Mouse (Mus musculus): ENCODE data around the gene Ephb3. TPM values are rescaled to one million over a fixed set of nuclear protein-coding genes. Genes with fewer than 3 reads are reported as not detected.
A peak's percentile ranks its signal among the peaks of the same experiment; 100 is the strongest.

Ephb3 gene
- polyA plus RNA-seq, 1 experiment from 2014 or later: 19.7 TPM

DNA sequence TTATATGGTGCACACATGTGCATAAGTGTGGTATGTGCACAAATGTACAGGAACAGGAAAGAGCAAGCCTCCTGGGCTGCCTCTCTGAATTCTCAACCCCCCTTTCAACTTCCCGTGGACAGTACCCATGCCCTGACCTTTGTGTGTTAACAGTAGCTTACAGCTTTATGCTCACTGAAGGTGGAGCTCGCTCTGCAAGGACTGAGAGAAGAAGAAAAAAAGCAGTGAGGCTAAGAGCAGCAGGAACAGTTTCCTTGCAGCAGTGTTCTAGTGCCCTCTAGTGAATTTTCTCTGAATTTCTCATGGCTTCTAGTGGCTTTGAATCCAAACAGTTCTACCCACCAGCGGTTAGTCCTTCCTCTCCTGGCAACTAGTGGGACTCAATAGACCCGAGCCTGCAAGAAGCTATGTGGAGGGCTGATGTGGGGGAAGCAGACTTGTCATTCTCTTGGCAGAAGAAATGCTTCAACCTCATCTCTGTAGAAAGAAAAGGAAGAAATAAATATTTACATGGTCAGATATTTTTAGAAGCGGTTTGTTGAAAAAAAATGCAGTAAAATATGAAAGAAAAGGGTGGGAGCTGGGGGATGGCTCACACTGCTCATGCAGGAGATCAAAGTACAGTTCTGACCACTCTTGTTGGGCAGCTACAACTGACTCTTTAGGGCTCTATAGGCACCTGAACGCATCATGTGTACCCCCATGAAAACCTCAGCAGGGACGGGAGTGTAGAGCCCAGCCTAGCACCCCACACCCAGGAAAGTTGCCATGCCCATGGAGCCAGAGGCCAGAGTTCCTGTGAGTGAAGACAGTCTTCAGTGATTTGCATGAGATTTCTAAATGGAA, 11.8 kb upstream of the Ephb3 start:
- no peaks in the 10 kb centered on the region for H3K36me3 ChIP-seq (replicated peaks)
- no peaks in the 10 kb centered on the region for H3K9me3 ChIP-seq
- DNase-seq (ENCODE audit: extremely low spot score, low spot score): no peak
- peaks cover 17% of the 10 kb centered on the region for H3K4me1 ChIP-seq
- H3K27ac ChIP-seq: no peak overlapping the region
- 41% methylated on average over 7 of the region's 7 CpGs for WGBS
- H3K27me3 ChIP-seq (ENCODE audit: poor library complexity, severe bottlenecking): no peaks in the 10 kb centered on the region
- no peak overlapping the region for H3K4me3 ChIP-seq

DNA sequence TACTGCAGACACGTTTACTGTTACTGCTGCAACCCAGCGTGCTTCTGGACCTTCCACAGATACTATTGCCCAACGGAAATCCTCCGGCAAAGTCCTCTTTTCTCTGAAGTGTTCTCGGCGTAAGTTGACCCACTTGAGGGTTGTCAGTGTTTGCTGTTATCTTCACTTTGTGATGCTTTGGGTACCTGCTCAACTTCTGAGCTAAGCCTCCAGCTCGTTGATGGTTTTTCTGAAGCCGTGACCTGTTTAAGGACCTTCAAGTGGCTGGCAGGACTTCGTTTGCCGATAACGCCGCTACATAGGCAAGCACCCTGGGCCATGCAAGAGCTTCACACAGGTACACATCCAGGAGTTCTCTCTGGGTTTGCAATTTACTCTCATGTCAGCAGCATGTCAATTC, 10.4 kb upstream of the Ephb3 start:
- Histone ChIP-seq H3K27me3 (ENCODE audit: poor library complexity, severe bottlenecking) (0 out of 2 replicates have a peak, but pooled peaks cover 4% of the 10 kb centered on the region), H3K4me3 (no peak overlapping the region), H3K9me3 (no peaks in the 10 kb centered on the region), H3K4me1 (peaks cover 16% of the 10 kb centered on the region), H3K36me3 (replicated peaks) (no peaks in the 10 kb centered on the region), H3K27ac (no peak overlapping the region)
- 93% methylated on average over 12 of the region's 12 CpGs for WGBS
- no peak for DNase-seq (ENCODE audit: extremely low spot score, low spot score)

DNA sequence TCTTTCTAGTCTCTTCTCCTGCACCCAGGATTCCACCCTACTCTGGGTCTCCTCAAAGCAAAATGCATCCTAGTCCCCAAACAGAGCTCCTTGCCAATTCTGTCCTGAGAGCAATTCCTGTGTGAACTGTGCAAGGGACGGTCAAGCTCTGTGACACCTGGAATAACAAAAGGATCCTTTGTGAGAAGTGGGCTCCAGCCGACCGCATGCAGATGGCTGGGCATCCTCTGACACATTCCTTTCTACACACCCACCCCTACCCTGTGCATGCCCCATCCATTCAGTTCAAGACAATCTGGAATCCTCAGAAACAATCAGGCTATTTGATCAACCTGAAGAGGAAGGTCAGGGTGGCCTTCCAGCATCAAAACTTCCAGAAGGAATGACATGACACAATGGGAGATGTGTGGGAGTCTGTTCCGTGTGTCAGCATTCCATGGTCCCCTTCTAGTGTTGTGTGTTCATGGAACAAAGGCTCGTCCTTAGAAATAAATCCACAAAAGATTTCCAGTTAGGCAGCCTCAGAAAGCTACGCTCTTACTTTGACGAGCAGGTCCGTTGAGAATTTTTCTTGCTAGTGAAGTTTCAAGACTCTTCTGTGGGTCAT, 9.2 kb upstream of the Ephb3 start:
- H3K36me3 ChIP-seq (replicated peaks): no peaks in the 10 kb centered on the region
- WGBS: 64% methylated on average over 8 of the region's 8 CpGs
- H3K27me3 ChIP-seq (ENCODE audit: poor library complexity, severe bottlenecking): peaks cover 13% of the 10 kb centered on the region
- no peak overlapping the region for H3K27ac ChIP-seq
- DNase-seq (ENCODE audit: extremely low spot score, low spot score): no peak
- H3K9me3 ChIP-seq: no peaks in the 10 kb centered on the region
- H3K4me1 ChIP-seq: peaks cover 15% of the 10 kb centered on the region
- H3K4me3 ChIP-seq: no peak overlapping the region

- 90% methylated on average over 3 of the region's 3 CpGs for WGBS
- H3K9me3 ChIP-seq: no peaks in the 10 kb centered on the region
- no peaks in the 10 kb centered on the region for H3K36me3 ChIP-seq (replicated peaks)
- H3K27ac ChIP-seq: no peak overlapping the region
- H3K27me3 ChIP-seq (ENCODE audit: poor library complexity, severe bottlenecking): peaks cover 22% of the 10 kb centered on the region
- DNase-seq (ENCODE audit: extremely low spot score, low spot score): no peak
- peaks cover 11% of the 10 kb centered on the region for H3K4me1 ChIP-seq
- H3K4me3 ChIP-seq: no peak overlapping the region
Measured at GRCm38 (mm10) chr16:21196576-21196975, 8.0 kb upstream of the Ephb3 start.

DNA sequence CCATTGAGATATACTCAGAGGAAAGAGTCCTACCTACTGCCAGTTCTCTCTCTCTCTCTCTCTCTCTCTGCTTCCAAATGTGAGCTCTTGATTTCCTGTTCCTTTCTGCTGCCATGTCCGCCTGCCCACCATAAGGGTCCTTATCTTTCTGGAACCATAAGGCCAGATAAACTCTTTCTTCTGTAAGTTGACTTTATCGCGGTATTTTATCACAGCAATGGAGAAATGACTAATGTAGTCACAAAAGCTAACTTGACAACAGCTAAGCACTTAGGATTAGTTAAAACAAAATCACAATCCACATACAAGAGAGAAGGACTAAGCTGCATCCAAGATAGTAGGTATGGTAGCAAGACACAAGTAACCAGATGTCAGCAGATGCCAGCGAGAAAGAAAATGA, 7.0 kb upstream of the Ephb3 start:
- no peak for DNase-seq (ENCODE audit: extremely low spot score, low spot score)
- H3K27ac ChIP-seq: no peak overlapping the region
- peaks cover 10% of the 10 kb centered on the region for H3K4me1 ChIP-seq
- no peaks in the 10 kb centered on the region for H3K36me3 ChIP-seq (replicated peaks)
- WGBS: 85% methylated on average over 4 of the region's 4 CpGs
- H3K27me3 ChIP-seq (ENCODE audit: poor library complexity, severe bottlenecking): peaks cover 24% of the 10 kb centered on the region
- no peak overlapping the region for H3K4me3 ChIP-seq
- H3K9me3 ChIP-seq: no peaks in the 10 kb centered on the region

DNA sequence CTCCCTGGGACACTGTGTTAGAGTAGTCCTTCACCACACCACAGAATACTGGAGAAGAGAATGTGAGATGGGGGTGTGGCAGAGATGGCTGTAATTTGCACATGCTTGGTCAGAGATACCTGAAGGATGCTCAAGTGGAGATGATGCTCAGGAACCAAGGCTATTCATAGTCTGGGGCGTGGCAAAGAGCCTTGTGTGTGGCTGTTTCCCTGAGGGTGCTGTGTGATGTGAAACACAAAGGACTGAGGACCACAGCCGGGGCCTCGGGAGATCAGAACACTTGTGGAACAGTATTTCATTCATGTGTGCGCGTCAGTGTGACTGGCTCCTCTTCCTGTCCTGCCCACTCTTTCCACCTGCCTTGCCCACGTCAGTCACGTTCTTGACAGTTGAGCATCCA, 6.5 kb upstream of the Ephb3 start:
- 91% methylated on average over 7 of the region's 7 CpGs for WGBS
- no peak for DNase-seq (ENCODE audit: extremely low spot score, low spot score)

GRCm38 (mm10) chr16:21198529-21198928, 6.0 kb upstream of the Ephb3 start:
- no peaks in the 10 kb centered on the region for H3K9me3 ChIP-seq
- DNase-seq (ENCODE audit: extremely low spot score, low spot score): no peak

More for the DNA sequence above, 6.5 kb upstream of the Ephb3 start:
- H3K27me3 ChIP-seq (ENCODE audit: poor library complexity, severe bottlenecking): peaks cover 28% of the 10 kb centered on the region
- H3K9me3 ChIP-seq: no peaks in the 10 kb centered on the region
- H3K4me1 ChIP-seq: peaks cover 10% of the 10 kb centered on the region
- H3K36me3 ChIP-seq (replicated peaks): no peaks in the 10 kb centered on the region
- H3K27ac ChIP-seq: no peak overlapping the region
- no peak overlapping the region for H3K4me3 ChIP-seq

GRCm38 (mm10) chr16:21199426-21199825, 5.1 kb upstream of the Ephb3 start:
- WGBS: 59% methylated on average over 8 of the region's 8 CpGs

More at GRCm38 (mm10) chr16:21198529-21198928, 6.0 kb upstream of the Ephb3 start:
- 7% methylated on average over 1 of the region's 1 CpGs for WGBS
- no peak overlapping the region for H3K27ac ChIP-seq
- H3K4me3 ChIP-seq: no peak overlapping the region
- peaks cover 34% of the 10 kb centered on the region for H3K27me3 ChIP-seq (ENCODE audit: poor library complexity, severe bottlenecking)
- H3K4me1 ChIP-seq: peaks cover 10% of the 10 kb centered on the region
- H3K36me3 ChIP-seq (replicated peaks): no peaks in the 10 kb centered on the region

GRCm38 (mm10) chr16:21202731-21203130, 1.8 kb upstream of the Ephb3 start:
- Histone ChIP-seq H3K4me1 (peaks cover 34% of the 10 kb centered on the region), H3K36me3 (replicated peaks) (0 out of 2 replicates have a peak, but pooled peaks cover 2% of the 10 kb centered on the region), H3K9me3 (no peaks in the 10 kb centered on the region), H3K27me3 (ENCODE audit: poor library complexity, severe bottlenecking) (peaks cover 49% of the 10 kb centered on the region), H3K4me3 (no peak overlapping the region), H3K27ac (no peak overlapping the region)
- WGBS: 83% methylated on average over 4 of the region's 4 CpGs
- no peak for DNase-seq (ENCODE audit: extremely low spot score, low spot score)

More at GRCm38 (mm10) chr16:21199426-21199825, 5.1 kb upstream of the Ephb3 start:
- Histone ChIP-seq H3K4me1 (peaks cover 16% of the 10 kb centered on the region), H3K4me3 (no peak overlapping the region), H3K27ac (no peak overlapping the region), H3K27me3 (ENCODE audit: poor library complexity, severe bottlenecking) (peaks cover 38% of the 10 kb centered on the region), H3K36me3 (replicated peaks) (no peaks in the 10 kb centered on the region), H3K9me3 (no peaks in the 10 kb centered on the region)
- no peak for DNase-seq (ENCODE audit: extremely low spot score, low spot score)

- Histone ChIP-seq H3K27ac (peak overlapping the region; percentile 92), H3K9me3 (no peaks in the 10 kb centered on the region), H3K36me3 (replicated peaks) (peaks cover 20% of the 10 kb centered on the region; the same call in 1 of the 2 replicates), H3K4me3 (peak overlapping the region; percentile 89), H3K27me3 (ENCODE audit: poor library complexity, severe bottlenecking) (peaks cover 48% of the 10 kb centered on the region), H3K4me1 (peaks cover 57% of the 10 kb centered on the region)
- WGBS: under 1% methylated on average over 60 of the region's 60 CpGs
- no peak for DNase-seq (ENCODE audit: extremely low spot score, low spot score)
Measured at GRCm38 (mm10) chr16:21205093-21205886, 735 bp downstream of the Ephb3 start.

DNA sequence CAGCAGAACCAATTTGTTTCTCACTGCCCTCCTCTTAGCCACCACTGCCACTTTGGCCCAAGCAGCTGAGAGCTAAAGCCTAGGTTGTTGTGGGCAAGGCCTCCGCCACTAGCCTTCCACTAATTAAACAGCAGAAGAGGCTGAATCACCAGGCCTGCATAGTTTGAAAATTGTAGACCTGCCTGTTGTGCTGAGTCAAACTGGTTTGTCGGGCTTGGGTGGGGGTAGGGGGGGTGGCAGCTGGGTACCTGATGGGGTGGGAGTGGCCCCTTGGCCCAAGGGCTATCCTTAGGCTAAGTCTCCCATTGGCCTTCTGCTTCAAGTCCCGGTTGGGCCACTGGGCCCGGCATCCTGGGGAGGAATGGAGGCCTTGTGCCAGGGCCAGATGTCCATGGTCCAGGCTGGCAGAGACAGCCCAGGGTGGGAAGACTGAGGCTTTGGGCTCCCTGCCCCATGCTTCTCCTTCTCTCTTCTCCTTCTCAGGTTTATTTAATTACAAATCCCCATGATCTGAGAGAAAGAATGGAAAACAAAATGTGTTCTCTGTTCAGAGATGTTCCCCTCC, 3.5 kb downstream of the Ephb3 start:
- H3K4me3 ChIP-seq: peak overlapping the region; percentile 89
- peaks cover 85% of the 10 kb centered on the region for H3K4me1 ChIP-seq
- peaks cover 34% of the 10 kb centered on the region for H3K27me3 ChIP-seq (ENCODE audit: poor library complexity, severe bottlenecking)
- no peak for DNase-seq (ENCODE audit: extremely low spot score, low spot score)
- no peaks in the 10 kb centered on the region for H3K9me3 ChIP-seq
- H3K27ac ChIP-seq: no peak overlapping the region; the same call in 1 of the 2 replicates
- peaks cover 23% of the 10 kb centered on the region; the same call in 1 of the 2 replicates for H3K36me3 ChIP-seq (replicated peaks)
- WGBS: 81% methylated on average over 4 of the region's 4 CpGs

DNA sequence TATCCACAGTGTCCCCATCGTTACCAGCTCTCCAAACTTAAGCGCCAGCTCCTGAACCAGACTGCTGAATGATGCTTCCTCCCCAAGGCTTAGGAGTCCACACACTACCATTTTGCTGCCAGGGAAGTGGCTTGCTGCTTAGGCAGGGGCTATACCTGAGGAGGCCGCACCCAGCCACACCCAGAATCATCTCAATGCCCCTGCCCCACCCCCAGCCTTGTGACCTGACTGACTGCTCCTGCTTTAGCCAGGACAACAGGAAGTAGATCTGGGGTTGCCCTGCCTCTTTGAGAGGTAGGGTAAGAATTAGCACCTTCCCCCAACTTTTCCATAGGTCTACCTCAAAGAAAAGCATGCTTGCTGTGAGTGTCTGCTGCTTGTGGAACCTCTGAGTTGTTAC, 4.7 kb downstream of the Ephb3 start:
- WGBS: 97% methylated on average over 3 of the region's 3 CpGs
- peak overlapping the region; percentile 30; the same call in 1 of the 2 replicates for H3K27ac ChIP-seq
- no peak for DNase-seq (ENCODE audit: extremely low spot score, low spot score)
- 0 out of 2 replicates have a peak overlapping the region, but pooled peaks have one; percentile 89 for H3K4me3 ChIP-seq
- peaks cover 32% of the 10 kb centered on the region for H3K36me3 ChIP-seq (replicated peaks)
- H3K27me3 ChIP-seq (ENCODE audit: poor library complexity, severe bottlenecking): peaks cover 30% of the 10 kb centered on the region
- no peaks in the 10 kb centered on the region for H3K9me3 ChIP-seq
- H3K4me1 ChIP-seq: peaks cover 82% of the 10 kb centered on the region
